Mouse (Mus musculus): ENCODE results near the gene Adssl1. TPM values are rescaled to one million over a fixed set of nuclear protein-coding genes. Genes with fewer than 3 reads are reported as not detected.
A peak's percentile ranks its signal among the peaks of the same experiment; 100 is the strongest.

Adssl1 gene
- total and polyA plus RNA-seq, 3 experiments: 10.2 to 29.4 (median 10.7) TPM

- Histone ChIP-seq H3K4me3 (replicated peaks in 1 of 3; ENCODE audit: low read depth in 2 of 3, low read length in 2 of 3, poor library complexity in 1 of 3) (no peak overlapping the region), H3K4me2 (ENCODE audit: insufficient read depth, low read depth, poor library complexity, severe bottlenecking) (no peak overlapping the region), H3K27me3 (replicated peaks) (no peaks in the 10 kb centered on the region), H3K79me2 (replicated peaks; ENCODE audit: control insufficient read depth, extremely low read depth, insufficient read depth, poor library complexity, severe bottlenecking) (no peaks in the 10 kb centered on the region), H3K27ac (ENCODE audit: insufficient read depth, low read depth) (0 out of 2 replicates have a peak overlapping the region, but pooled peaks have one; percentile 18), H3K4me1 (ENCODE audit: control insufficient read depth in 1 of 2, insufficient read depth in 2 of 2) (peaks cover 27 to 69% of the 10 kb centered on the region in 2 experiments), H3K9ac (ENCODE audit: insufficient read depth, low read depth) (no peak overlapping the region), H3K36me3 (replicated peaks in 1 of 2; ENCODE audit: control insufficient read depth in 1 of 2, insufficient read depth in 1 of 2, low read length in 1 of 2) (peaks cover 91 to 95% of the 10 kb centered on the region in 2 experiments), H3K9me3 (replicated peaks; ENCODE audit: low read length) (no peaks in the 10 kb centered on the region)
- no peak for DNase-seq (ENCODE audit: extremely low read depth)
- dilution Hi-C loops (cut with MboI; ENCODE audit: extremely low pct_ligation_motif_present, extremely low pct_unique_long_range_greater_than_20kb, low sequenced_read_pairs): no loop called here
- TF ChIP-seq HCFC1 (IDR thresholded peaks at IDR 0.05; ENCODE audit: low read depth, low read length): no peak
- TF ChIP-seq CHD2 (IDR thresholded peaks at IDR 0.05; ENCODE audit: low read length): no peak
- no peak for TF ChIP-seq USF2 (conservative IDR thresholded peaks at IDR 0.05; ENCODE audit: low read depth, low read length)
- TF ChIP-seq USF1 (IDR thresholded peaks at IDR 0.05; ENCODE audit: low read depth, low read length): no peak
- no peak for TF ChIP-seq BHLHE40 (IDR thresholded peaks at IDR 0.05; ENCODE audit: low read depth, low read length)
- TF ChIP-seq SMC3 (IDR thresholded peaks at IDR 0.05; ENCODE audit: low read depth, low read length): no peak
- TF ChIP-seq MAX (IDR thresholded peaks at IDR 0.05; ENCODE audit: low read length): no peak
- TF ChIP-seq RAD21 (IDR thresholded peaks at IDR 0.05; ENCODE audit: low read depth, low read length): no peak
- TF ChIP-seq MEF2A (IDR thresholded peaks at IDR 0.05; ENCODE audit: borderline replicate concordance, low read depth, low read length): no peak
- no peak for TF ChIP-seq ZMIZ1 (IDR thresholded peaks at IDR 0.05; ENCODE audit: low read depth, low read length)
- in situ Hi-C loops (cut with MboI; ENCODE audit: low pct_ligation_motif_present, low pct_unique_long_range_greater_than_20kb, low sequenced_read_pairs): no loop called here
These were observed 10.8 kb upstream of the Adssl1 start for GRCm38 (mm10) chr12:112609031-112609430.

GRCm38 (mm10) chr12:112616668-112617067 is 3.2 kb upstream of the Adssl1 start:
- Histone ChIP-seq H3K9ac (ENCODE audit: insufficient read depth, low read depth) (no peak overlapping the region), H3K27ac (ENCODE audit: insufficient read depth, low read depth) (peak overlapping the region; percentile 75), H3K4me1 (ENCODE audit: control insufficient read depth in 1 of 2, insufficient read depth in 2 of 2) (peaks cover 37 to 94% of the 10 kb centered on the region in 2 experiments), H3K27me3 (replicated peaks) (no peaks in the 10 kb centered on the region), H3K4me2 (ENCODE audit: insufficient read depth, low read depth, poor library complexity, severe bottlenecking) (0 out of 2 replicates have a peak overlapping the region, but pooled peaks have one; percentile 13), H3K79me2 (replicated peaks; ENCODE audit: control insufficient read depth, extremely low read depth, insufficient read depth, poor library complexity, severe bottlenecking) (no peaks in the 10 kb centered on the region), H3K36me3 (replicated peaks in 1 of 2; ENCODE audit: control insufficient read depth in 1 of 2, insufficient read depth in 1 of 2, low read length in 1 of 2) (peaks cover 32 to 44% of the 10 kb centered on the region in 2 experiments), H3K4me3 (replicated peaks in 1 of 3; ENCODE audit: low read depth in 2 of 3, low read length in 2 of 3, poor library complexity in 1 of 3) (no peak overlapping the region), H3K9me3 (replicated peaks; ENCODE audit: low read length) (no peaks in the 10 kb centered on the region)
- DNase-seq (ENCODE audit: extremely low read depth): peak; percentile 91
- in situ Hi-C loops (cut with MboI; ENCODE audit: low pct_ligation_motif_present, low pct_unique_long_range_greater_than_20kb, low sequenced_read_pairs) (no loop called here), dilution Hi-C loops (cut with MboI; ENCODE audit: extremely low pct_ligation_motif_present, extremely low pct_unique_long_range_greater_than_20kb, low sequenced_read_pairs) (no loop called here)
- TF ChIP-seq USF2 (conservative IDR thresholded peaks at IDR 0.05; ENCODE audit: low read depth, low read length) (no peak), CTCF (conservative IDR thresholded peaks at IDR 0.05 in 1 of 2, IDR thresholded peaks at IDR 0.05 in 1 of 2; ENCODE audit: low read depth in 2 of 2, low read length in 2 of 2) (no peak), USF1 (IDR thresholded peaks at IDR 0.05; ENCODE audit: low read depth, low read length) (no peak), TCF12 (IDR thresholded peaks at IDR 0.05; ENCODE audit: low read depth, low read length) (peak; percentile 55; the same call in 1 of the 2 replicates), RAD21 (IDR thresholded peaks at IDR 0.05; ENCODE audit: low read depth, low read length) (no peak), ETS1 (conservative IDR thresholded peaks at IDR 0.05; ENCODE audit: low read depth, low read length) (peak; percentile 69), MAX (IDR thresholded peaks at IDR 0.05; ENCODE audit: low read length) (peak; percentile 53), IRF4 (IDR thresholded peaks at IDR 0.05; ENCODE audit: low read depth, low read length) (no peak), PAX5 (IDR thresholded peaks at IDR 0.05; ENCODE audit: low read length) (no peak), SIN3A (IDR thresholded peaks at IDR 0.05; ENCODE audit: low read length) (peak; percentile 16; the same call in 1 of the 2 replicates), BHLHE40 (IDR thresholded peaks at IDR 0.05; ENCODE audit: low read depth, low read length) (0 out of 2 replicates have a peak, but pooled peaks have one; percentile 5), MYC (IDR thresholded peaks at IDR 0.05; ENCODE audit: low read depth, low read length) (peak; percentile 45; the same call in 1 of the 2 replicates)
